Mouse (Mus musculus) heart, embryonic 11.5 days (tissue): Measurements from ENCODE around the gene Diras1. TPM values are rescaled to one million over a fixed set of nuclear protein-coding genes. Genes with fewer than 3 reads are reported as not detected.

Source experiments
- ATAC-seq: fragments of 200-750 bp; cut with Nextera tagmentation; replicated peaks from 2 replicates; pipeline ENCODE4 v1.8.0; 2017; ENCODE audit warnings: moderate library complexity; ENCODE audit not compliant: insufficient number of reproducible peaks, low FRiP score, low TSS enrichment
- H3K27ac ChIP-seq: fragments of 300-500 bp; sonication (generic); 2 replicates; pipeline ENCODE4 v1.5.1; 2014; ENCODE audit warnings: mild to moderate bottlenecking, low read depth, low read length
- H3K27me3 ChIP-seq: fragments of 300-500 bp; sonication (generic); 2 replicates; pipeline ENCODE4 v1.6.1; 2014; ENCODE audit warnings: mild to moderate bottlenecking, low read length, mixed read lengths; ENCODE audit not compliant: control insufficient read depth, insufficient read depth
- H3K36me3 ChIP-seq: fragments of 300-500 bp; sonication (generic); 2 replicates; pipeline ENCODE4 v1.6.1; 2014; ENCODE audit warnings: mild to moderate bottlenecking, low read length, moderate library complexity, mixed read lengths; ENCODE audit not compliant: control insufficient read depth, insufficient read depth
- H3K4me1 ChIP-seq: fragments of 300-500 bp; sonication (generic); 2 replicates; pipeline ENCODE4 v1.6.1; 2014; ENCODE audit warnings: low read length; ENCODE audit not compliant: control insufficient read depth, insufficient read depth
- H3K4me2 ChIP-seq: fragments of 300-500 bp; sonication (generic); 2 replicates; pipeline ENCODE4 v1.6.1; 2014; ENCODE audit warnings: mild to moderate bottlenecking, moderate library complexity
- H3K4me3 ChIP-seq: fragments of 300-500 bp; sonication (generic); 2 replicates; pipeline ENCODE4 v1.5.1; 2014; ENCODE audit warnings: low read depth, low read length
- H3K9ac ChIP-seq: fragments of 300-500 bp; sonication (generic); 2 replicates; pipeline ENCODE4 v1.6.1; 2014; ENCODE audit warnings: mild to moderate bottlenecking, low read depth, low read length, moderate library complexity
- H3K9me3 ChIP-seq: fragments of 300-500 bp; sonication (generic); replicated peaks from 2 replicates; pipeline ENCODE4 v1.6.1; 2016; ENCODE audit warnings: low read length; ENCODE audit not compliant: control insufficient read depth
- WGBS: fragments of 180-500 bp; shearing (Covaris S2); extraction: QIAGEN DNeasy Blood & Tissue Kit; methylation state at CpG from one replicate; pipeline ENCODE4 v1.1.7; 2014; ENCODE audit not compliant: insufficient replicate concordance; 5-methylcytosine and 5-hydroxymethylcytosine counted together
- polyA plus RNA-seq: library from polyadenylated mRNA; unstranded; fragments of >200 nt; fragmentation: Nextera tagmentation; extraction: Ambion mirVana; gene quantifications from 2 replicates; pipeline ENCODE4 v1.2.1, GENCODE M21; 2014

Gene Diras1
- polyA plus RNA-seq, 1 experiment from 2014 or later = 0.13 TPM

GRCm38 (mm10) chr10:80999362-81000196 is 25.9 kb downstream of the Diras1 start:
- Histone ChIP-seq H3K27me3 (peaks cover 20% of the 10 kb centered on the region), H3K9me3 (no peaks in the 10 kb centered on the region), H3K4me2 (no peak overlapping the region), H3K36me3 (no peaks in the 10 kb centered on the region), H3K4me1 (peaks cover 7% of the 10 kb centered on the region; the same call in 1 of the 2 replicates), H3K4me3 (no peak overlapping the region), H3K9ac (no peak overlapping the region), H3K27ac (no peak overlapping the region)
- ATAC-seq = 0 out of 2 replicates have a peak, but pooled peaks have one; percentile 16
- 30% methylated on average over 37 of the region's 37 CpGs for WGBS

GRCm38 (mm10) chr10:80998778-80999177 is 26.7 kb downstream of the Diras1 start:
- peaks cover 7% of the 10 kb centered on the region; the same call in 1 of the 2 replicates for H3K4me1 ChIP-seq
- no peaks in the 10 kb centered on the region for H3K9me3 ChIP-seq
- no peak overlapping the region for H3K27ac ChIP-seq
- no peaks in the 10 kb centered on the region for H3K36me3 ChIP-seq
- H3K4me3 ChIP-seq = no peak overlapping the region
- WGBS = 13% methylated on average over 12 of the region's 12 CpGs
- H3K9ac ChIP-seq = no peak overlapping the region
- H3K4me2 ChIP-seq = no peak overlapping the region
- no peak for ATAC-seq
- peaks cover 20% of the 10 kb centered on the region for H3K27me3 ChIP-seq

- H3K4me2 ChIP-seq = no peak overlapping the region
Measured at GRCm38 (mm10) chr10:80998021-80998420, 27.4 kb downstream of the Diras1 start.

GRCm38 (mm10) chr10:80997332-80997731 is 28.1 kb downstream of the Diras1 start:
- no peak overlapping the region for H3K4me3 ChIP-seq
- H3K9ac ChIP-seq = no peak overlapping the region
- 73% methylated on average over 8 of the region's 8 CpGs for WGBS

More at GRCm38 (mm10) chr10:80998021-80998420, 27.4 kb downstream of the Diras1 start:
- peaks cover 25% of the 10 kb centered on the region for H3K27me3 ChIP-seq
- ATAC-seq = no peak
- H3K27ac ChIP-seq = no peak overlapping the region
- H3K36me3 ChIP-seq = no peaks in the 10 kb centered on the region
- WGBS = 39% methylated on average over 14 of the region's 14 CpGs
- H3K9ac ChIP-seq = no peak overlapping the region
- peaks cover 7% of the 10 kb centered on the region; the same call in 1 of the 2 replicates for H3K4me1 ChIP-seq
- H3K4me3 ChIP-seq = no peak overlapping the region
- no peaks in the 10 kb centered on the region for H3K9me3 ChIP-seq

GRCm38 (mm10) chr10:80996501-80996900 is 29.0 kb downstream of the Diras1 start:
- Histone ChIP-seq H3K4me2 (no peak overlapping the region), H3K9me3 (no peaks in the 10 kb centered on the region), H3K27me3 (peaks cover 28% of the 10 kb centered on the region), H3K4me3 (no peak overlapping the region), H3K9ac (no peak overlapping the region), H3K36me3 (no peaks in the 10 kb centered on the region), H3K4me1 (peaks cover 7% of the 10 kb centered on the region; the same call in 1 of the 2 replicates), H3K27ac (no peak overlapping the region)
- ATAC-seq = no peak
- 92% methylated on average over 8 of the region's 8 CpGs for WGBS

More at GRCm38 (mm10) chr10:80997332-80997731, 28.1 kb downstream of the Diras1 start:
- Histone ChIP-seq H3K4me2 (no peak overlapping the region), H3K27ac (no peak overlapping the region), H3K4me1 (peaks cover 7% of the 10 kb centered on the region; the same call in 1 of the 2 replicates), H3K27me3 (peaks cover 28% of the 10 kb centered on the region), H3K36me3 (no peaks in the 10 kb centered on the region), H3K9me3 (no peaks in the 10 kb centered on the region)
- no peak for ATAC-seq

- H3K27me3 ChIP-seq = peaks cover 22% of the 10 kb centered on the region
- peaks cover 3% of the 10 kb centered on the region; the same call in 1 of the 2 replicates for H3K4me1 ChIP-seq
- peak overlapping the region; percentile 39 for H3K4me2 ChIP-seq
- no peaks in the 10 kb centered on the region for H3K36me3 ChIP-seq
- no peaks in the 10 kb centered on the region for H3K9me3 ChIP-seq
- WGBS = 11% methylated on average over 21 of the region's 21 CpGs
- no peak for ATAC-seq
- H3K9ac ChIP-seq = no peak overlapping the region
- no peak overlapping the region for H3K27ac ChIP-seq
- 0 out of 2 replicates have a peak overlapping the region, but pooled peaks have one; percentile 5 for H3K4me3 ChIP-seq
Measured at GRCm38 (mm10) chr10:80995091-80995632, 30.3 kb downstream of the Diras1 start.

- Histone ChIP-seq H3K27ac (no peak overlapping the region), H3K36me3 (no peaks in the 10 kb centered on the region), H3K9me3 (no peaks in the 10 kb centered on the region), H3K4me1 (peaks cover 3% of the 10 kb centered on the region; the same call in 1 of the 2 replicates), H3K9ac (no peak overlapping the region), H3K27me3 (peaks cover 22% of the 10 kb centered on the region), H3K4me3 (no peak overlapping the region), H3K4me2 (peak overlapping the region; percentile 39; the same call in 1 of the 2 replicates)
- no peak for ATAC-seq
- WGBS = 55% methylated on average over 4 of the region's 4 CpGs
Measured at GRCm38 (mm10) chr10:80994621-80995020, 30.8 kb downstream of the Diras1 start.

- no peak overlapping the region for H3K27ac ChIP-seq
- H3K9ac ChIP-seq = no peak overlapping the region
- 73% methylated on average over 5 of the region's 5 CpGs for WGBS
- no peaks in the 10 kb centered on the region for H3K36me3 ChIP-seq
- ATAC-seq = no peak
- no peak overlapping the region for H3K4me3 ChIP-seq
- H3K4me2 ChIP-seq = no peak overlapping the region
- peaks cover 3% of the 10 kb centered on the region; the same call in 1 of the 2 replicates for H3K4me1 ChIP-seq
- H3K27me3 ChIP-seq = peaks cover 17% of the 10 kb centered on the region
- no peaks in the 10 kb centered on the region for H3K9me3 ChIP-seq
Measured at GRCm38 (mm10) chr10:80993276-80993675, 32.2 kb downstream of the Diras1 start.
